Mouse (Mus musculus) liver, embryonic 14.5 days (tissue): ENCODE measurements around the gene Ncs1. TPM values are rescaled to one million over a fixed set of nuclear protein-coding genes. Genes with fewer than 3 reads are reported as not detected.

ENCODE experiments used
- ATAC-seq: fragments of 200-750 bp; cut with Nextera tagmentation; 2 replicates; pipeline ENCODE4 v1.8.0; 2017; ENCODE audit warnings: moderate number of reproducible peaks, mild to moderate bottlenecking, moderate library complexity; ENCODE audit not compliant: insufficient read depth
- DNase-seq, 3 experiments: peaks; one replicate each; pipeline ENCODE4 v3.0.0-alpha.2; 2012 to 2013; ENCODE audit warnings: low read depth in 3 of 3, low spot score in 3 of 3
- H3K27ac ChIP-seq: fragments of 300-500 bp; sonication (generic); 2 replicates; pipeline ENCODE4 v1.5.1; 2014; ENCODE audit warnings: moderate library complexity, mild to moderate bottlenecking, control low read depth, inconsistent platforms
- H3K27me3 ChIP-seq: fragments of 300-500 bp; sonication (generic); 2 replicates; pipeline ENCODE4 v1.6.1; 2014; ENCODE audit warnings: mild to moderate bottlenecking, low read length, moderate library complexity; ENCODE audit not compliant: control insufficient read depth, insufficient read depth
- H3K36me3 ChIP-seq: fragments of 300-500 bp; sonication (generic); replicated peaks from 2 replicates; pipeline ENCODE4 v1.6.1; 2014; ENCODE audit warnings: low read depth; ENCODE audit not compliant: control insufficient read depth, insufficient read depth
- H3K4me1 ChIP-seq, 2 experiments: fragments of 200-500 bp in 1 of 2; fragments of 300-500 bp in 1 of 2; sonication (generic) in 1 of 2; replicated peaks; 2 replicates each; pipeline ENCODE4 v1.6.1; 2012 to 2014; ENCODE audit warnings: antibody characterized with exemption in 1 of 2, inconsistent platforms in 1 of 2, low read length in 1 of 2; ENCODE audit not compliant: control insufficient read depth in 2 of 2, insufficient read depth in 2 of 2
- H3K4me2 ChIP-seq: fragments of 300-500 bp; sonication (generic); 2 replicates; pipeline ENCODE4 v1.6.1; 2014; ENCODE audit warnings: low read depth, mild to moderate bottlenecking, control low read depth, moderate library complexity
- H3K4me3 ChIP-seq, 2 experiments: fragments of 200-500 bp in 1 of 2; fragments of 300-500 bp in 1 of 2; sonication (generic) in 1 of 2; 2 replicates each; pipeline ENCODE4 v1.5.1; 2012 to 2014; ENCODE audit warnings: low read depth in 2 of 2, low read length in 2 of 2, mild to moderate bottlenecking in 2 of 2, control low read depth in 1 of 2, inconsistent platforms in 1 of 2, moderate library complexity in 1 of 2; ENCODE audit not compliant: insufficient read depth in 1 of 2
- H3K9ac ChIP-seq: fragments of 300-500 bp; sonication (generic); replicated peaks from 2 replicates; pipeline ENCODE4 v1.6.1; 2014; ENCODE audit warnings: mild to moderate bottlenecking, control low read depth, moderate library complexity
- H3K9me3 ChIP-seq: fragments of 300-500 bp; sonication (generic); 2 replicates; pipeline ENCODE4 v1.6.1; 2016; ENCODE audit warnings: low read length, mixed read lengths; ENCODE audit not compliant: control insufficient read depth
- CTCF ChIP-seq: IDR thresholded peaks from 2 replicates; pipeline ENCODE4 v1.5.1; 2016; ENCODE audit warnings: antibody characterized with exemption, low read depth, control low read depth
- EP300 ChIP-seq: IDR thresholded peaks from 2 replicates; pipeline ENCODE4 v1.6.1; 2016; ENCODE audit warnings: antibody characterized with exemption, low read depth
- WGBS: fragments of 180-500 bp; shearing (Covaris S2); extraction: QIAGEN DNeasy Blood & Tissue Kit; methylation state at CpG from one replicate; pipeline ENCODE4 v1.1.7; 2014; ENCODE audit not compliant: insufficient replicate concordance; 5-methylcytosine and 5-hydroxymethylcytosine counted together
- polyA plus RNA-seq, 2 experiments: library from polyadenylated mRNA; depleted of rRNA in 1 of 2; stranded (reverse) in 1 of 2; unstranded in 1 of 2; fragments of >200 nt; fragmentation: Nextera tagmentation in 1 of 2; extraction: Ambion mirVana in 1 of 2; gene quantifications; 2 replicates each; pipeline versions ENCODE4 v1.2.1 to v1.2.3; 2012 to 2014

The Ncs1 gene
- polyA plus RNA-seq, 2 experiments, result 0.42 to 1.4 TPM

GRCm38 (mm10) chr2:31282266-31282665 lies 36.6 kb downstream of the Ncs1 start:
- no peaks in the 10 kb centered on the region for H3K9me3 ChIP-seq
- 46% methylated on average over 7 of the region's 7 CpGs for WGBS
- no peaks in the 10 kb centered on the region for H3K4me1 ChIP-seq
- H3K9ac ChIP-seq, result no peak overlapping the region
- DNase-seq (no peak), ATAC-seq (no peak)
- H3K27me3 ChIP-seq, result no peaks in the 10 kb centered on the region
- H3K36me3 ChIP-seq, result no peaks in the 10 kb centered on the region
- no peak overlapping the region for H3K4me2 ChIP-seq
- TF ChIP-seq EP300 (no peak), CTCF (peak; percentile 65)
- no peak overlapping the region for H3K4me3 ChIP-seq
- no peak overlapping the region for H3K27ac ChIP-seq

- 76% methylated on average over 12 of the region's 12 CpGs for WGBS
These were observed 37.3 kb downstream of the Ncs1 start for GRCm38 (mm10) chr2:31282880-31283279.

GRCm38 (mm10) chr2:31284531-31284930 lies 38.9 kb downstream of the Ncs1 start:
- Histone ChIP-seq H3K4me3 (no peak overlapping the region), H3K36me3 (no peaks in the 10 kb centered on the region), H3K9me3 (no peaks in the 10 kb centered on the region), H3K27me3 (no peaks in the 10 kb centered on the region), H3K27ac (no peak overlapping the region), H3K4me1 (no peaks in the 10 kb centered on the region), H3K4me2 (no peak overlapping the region), H3K9ac (no peak overlapping the region)
- no peak for DNase-seq
- TF ChIP-seq CTCF, result no peak
- no peak for TF ChIP-seq EP300
- WGBS, result 56% methylated on average over 5 of the region's 5 CpGs
- ATAC-seq, result no peak

More at GRCm38 (mm10) chr2:31282880-31283279, 37.3 kb downstream of the Ncs1 start:
- Histone ChIP-seq H3K4me3 (no peak overlapping the region), H3K4me1 (no peaks in the 10 kb centered on the region), H3K9ac (no peak overlapping the region), H3K27me3 (no peaks in the 10 kb centered on the region), H3K36me3 (no peaks in the 10 kb centered on the region), H3K27ac (no peak overlapping the region), H3K4me2 (no peak overlapping the region), H3K9me3 (no peaks in the 10 kb centered on the region)
- ATAC-seq, result no peak
- no peak for TF ChIP-seq CTCF
- TF ChIP-seq EP300, result no peak
- DNase-seq, result no peak

- Histone ChIP-seq H3K27ac (no peak overlapping the region), H3K4me2 (no peak overlapping the region), H3K9me3 (no peaks in the 10 kb centered on the region), H3K27me3 (no peaks in the 10 kb centered on the region), H3K4me3 (no peak overlapping the region), H3K9ac (no peak overlapping the region), H3K36me3 (no peaks in the 10 kb centered on the region), H3K4me1 (no peaks in the 10 kb centered on the region)
- TF ChIP-seq CTCF (peak; percentile 98), EP300 (no peak)
- ATAC-seq, result no peak
- WGBS, result 8% methylated on average over 6 of the region's 6 CpGs
- peak; percentile 13 to 27 (median 26) for DNase-seq
These were observed 45.8 kb downstream of the Ncs1 start for GRCm38 (mm10) chr2:31291421-31291820.

GRCm38 (mm10) chr2:31294985-31295384 lies 49.4 kb downstream of the Ncs1 start:
- ATAC-seq (no peak), DNase-seq (peak; percentile 9 to 20 (median 20))
- Histone ChIP-seq H3K27me3 (no peaks in the 10 kb centered on the region), H3K4me2 (no peak overlapping the region), H3K4me1 (peaks cover 0 to 4% of the 10 kb centered on the region in 2 experiments; a peak in 2 of 4 replicates), H3K9ac (no peak overlapping the region), H3K4me3 (no peak overlapping the region), H3K9me3 (no peaks in the 10 kb centered on the region), H3K36me3 (no peaks in the 10 kb centered on the region), H3K27ac (no peak overlapping the region)
- TF ChIP-seq CTCF, result peak; percentile 95
- no peak for TF ChIP-seq EP300
- WGBS, result 0% methylated on average over 4 of the region's 4 CpGs
